Mouse (Mus musculus): ENCODE results near the gene Il13ra2. TPM values are rescaled to one million over a fixed set of nuclear protein-coding genes. Genes with fewer than 3 reads are reported as not detected.
"Not testable (repeated sequence)": the region's sequence is repeated elsewhere in the genome, so short reads cannot be mapped to it uniquely, and the experiment has no call there.

Gene Il13ra2
- polyA plus RNA-seq (2014; fragmentation: Nextera tagmentation; extraction: Ambion mirVana): not detected in 2 replicates

DNA sequence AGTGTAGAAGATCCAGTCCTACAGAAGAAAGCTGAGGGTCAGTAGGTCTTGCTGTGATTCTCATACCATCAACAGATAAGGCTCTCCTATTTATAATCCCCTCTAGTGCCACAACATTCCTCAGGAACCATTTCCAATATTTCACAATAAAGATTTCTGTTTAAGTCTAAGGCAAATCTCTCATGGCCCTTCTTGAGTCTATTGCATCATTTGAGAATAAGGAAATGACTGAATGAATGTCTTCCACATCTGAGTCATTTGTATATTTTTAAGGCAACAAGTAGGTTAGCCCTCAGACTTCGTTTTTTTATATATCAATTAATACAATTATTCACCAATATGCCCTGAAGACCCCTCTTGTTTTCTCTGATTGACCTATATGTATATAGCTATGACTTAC, at the start of gene Il13ra2:
Gene Il13ra2 (minus strand): TSS at position 64 of the 400 bp plus-strand sequence.
- no peak for ATAC-seq (ENCODE audit: insufficient number of reproducible peaks, low FRiP score, low TSS enrichment, low read depth)
- 41% methylated on average over 1 of the region's 1 CpGs for WGBS
- H3K4me2 ChIP-seq (ENCODE audit: low read depth, severe bottlenecking): no peak within 1 kb of the TSS
- H3K27me3 ChIP-seq (ENCODE audit: control insufficient read depth, insufficient read depth, low read length): no peaks in the 10 kb centered on the region
- H3K4me1 ChIP-seq (ENCODE audit: control insufficient read depth, insufficient read depth, low read length): no peaks in the 10 kb centered on the region
- H3K27ac ChIP-seq (replicated peaks; ENCODE audit: low read depth, low read length): no peak within 1 kb of the TSS
- no peak for DNase-seq (ENCODE audit: low spot score)
- H3K36me3 ChIP-seq (ENCODE audit: control insufficient read depth, insufficient read depth, low read length): no peaks in the 10 kb centered on the region
- no peak within 1 kb of the TSS for H3K9ac ChIP-seq (ENCODE audit: low read length)
- no peak within 1 kb of the TSS for H3K4me3 ChIP-seq (ENCODE audit: low read depth, low read length)
- H3K9me3 ChIP-seq (ENCODE audit: control insufficient read depth, low read length): no peaks in the 10 kb centered on the region

DNA sequence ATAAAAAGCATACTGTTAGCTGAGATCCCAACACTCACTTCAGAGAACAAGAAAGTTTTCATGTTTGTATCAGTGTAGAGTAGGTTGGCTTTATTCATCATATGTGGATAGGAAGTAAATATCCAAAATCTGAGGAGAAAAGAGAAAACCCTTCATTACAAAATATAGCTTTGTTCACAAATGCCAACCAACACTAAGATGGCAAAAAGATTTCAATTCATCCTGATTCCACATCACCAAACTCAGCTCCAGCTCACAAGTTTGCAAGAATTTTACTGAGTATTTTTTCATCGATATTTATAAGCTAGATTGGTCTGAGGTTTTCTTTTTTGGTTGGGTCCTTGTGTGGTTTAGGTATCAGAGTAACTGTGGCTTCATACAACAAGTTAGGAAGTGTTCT, 24.6 kb upstream of the Il13ra2 start, which contains the start of gene Vmn1r239-ps:
Gene Vmn1r239-ps (minus strand): TSS at position 101 of the 400 bp plus-strand sequence.
- not testable (repeated sequence) for H3K36me3 ChIP-seq (ENCODE audit: control insufficient read depth, insufficient read depth, low read length); ATAC-seq (ENCODE audit: insufficient number of reproducible peaks, low FRiP score, low TSS enrichment, low read depth); H3K9me3 ChIP-seq (ENCODE audit: control insufficient read depth, low read length); H3K4me2 ChIP-seq (ENCODE audit: low read depth, severe bottlenecking); DNase-seq (ENCODE audit: low spot score); H3K4me1 ChIP-seq (ENCODE audit: control insufficient read depth, insufficient read depth, low read length); H3K4me3 ChIP-seq (ENCODE audit: low read depth, low read length); H3K9ac ChIP-seq (ENCODE audit: low read length); H3K27me3 ChIP-seq (ENCODE audit: control insufficient read depth, insufficient read depth, low read length); H3K27ac ChIP-seq (replicated peaks; ENCODE audit: low read depth, low read length)
- 78% methylated on average over 1 of the region's 1 CpGs for WGBS

DNA sequence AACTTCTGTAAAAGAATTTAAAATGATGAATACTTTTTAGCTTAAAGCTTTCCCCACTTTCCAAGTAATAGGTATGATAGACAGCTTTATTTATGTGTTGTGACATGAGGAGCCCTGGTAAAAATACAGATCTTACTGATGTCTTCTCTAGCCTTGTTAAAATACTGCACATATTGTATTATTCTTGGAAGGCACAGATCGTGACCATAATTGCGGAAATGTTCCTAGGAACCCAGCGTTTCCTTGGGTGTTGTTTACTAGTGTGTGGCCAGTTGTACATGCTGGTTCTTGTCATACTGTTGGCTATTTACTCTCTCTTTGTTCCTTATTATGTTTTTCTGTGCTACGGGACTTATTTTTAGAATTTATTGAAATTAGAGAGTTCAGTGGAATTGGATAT, 14.4 kb upstream of the Il13ra2 start:
- Histone ChIP-seq H3K4me2 (ENCODE audit: low read depth, severe bottlenecking) (no peak overlapping the region), H3K36me3 (ENCODE audit: control insufficient read depth, insufficient read depth, low read length) (no peaks in the 10 kb centered on the region), H3K27me3 (ENCODE audit: control insufficient read depth, insufficient read depth, low read length) (no peaks in the 10 kb centered on the region), H3K4me1 (ENCODE audit: control insufficient read depth, insufficient read depth, low read length) (no peaks in the 10 kb centered on the region), H3K27ac (replicated peaks; ENCODE audit: low read depth, low read length) (no peak overlapping the region), H3K9me3 (ENCODE audit: control insufficient read depth, low read length) (no peaks in the 10 kb centered on the region), H3K4me3 (ENCODE audit: low read depth, low read length) (no peak overlapping the region), H3K9ac (ENCODE audit: low read length) (no peak overlapping the region)
- 87% methylated on average over 4 of the region's 4 CpGs for WGBS
- ATAC-seq (ENCODE audit: insufficient number of reproducible peaks, low FRiP score, low TSS enrichment, low read depth) (no peak), DNase-seq (ENCODE audit: low spot score) (no peak)

DNA sequence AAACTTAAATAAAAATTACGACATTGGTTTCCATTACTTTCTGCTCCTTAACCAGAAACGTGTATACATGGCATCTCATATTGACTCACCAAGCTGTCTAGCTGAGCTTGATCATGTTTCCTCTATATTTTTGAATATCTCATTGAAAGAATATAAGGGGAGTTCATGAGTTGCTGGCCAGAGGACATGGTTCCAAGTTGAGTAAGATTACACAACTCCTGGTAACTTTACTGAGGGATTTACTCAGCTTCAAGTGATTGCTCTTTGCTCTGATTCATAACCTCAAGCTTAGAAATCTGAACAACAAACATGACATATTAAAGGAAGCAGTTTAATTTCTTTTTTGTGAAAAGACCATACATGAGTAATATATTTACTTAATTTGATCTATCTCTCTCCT, 6.4 kb upstream of the Il13ra2 start:
- Histone ChIP-seq H3K27me3 (ENCODE audit: control insufficient read depth, insufficient read depth, low read length) (no peaks in the 10 kb centered on the region), H3K9me3 (ENCODE audit: control insufficient read depth, low read length) (no peaks in the 10 kb centered on the region), H3K9ac (ENCODE audit: low read length) (no peak overlapping the region), H3K36me3 (ENCODE audit: control insufficient read depth, insufficient read depth, low read length) (no peaks in the 10 kb centered on the region), H3K27ac (replicated peaks; ENCODE audit: low read depth, low read length) (no peak overlapping the region), H3K4me3 (ENCODE audit: low read depth, low read length) (no peak overlapping the region), H3K4me2 (ENCODE audit: low read depth, severe bottlenecking) (no peak overlapping the region), H3K4me1 (ENCODE audit: control insufficient read depth, insufficient read depth, low read length) (no peaks in the 10 kb centered on the region)
- 81% methylated on average over 2 of the region's 2 CpGs for WGBS
- DNase-seq (ENCODE audit: low spot score) (no peak), ATAC-seq (ENCODE audit: insufficient number of reproducible peaks, low FRiP score, low TSS enrichment, low read depth) (no peak)

DNA sequence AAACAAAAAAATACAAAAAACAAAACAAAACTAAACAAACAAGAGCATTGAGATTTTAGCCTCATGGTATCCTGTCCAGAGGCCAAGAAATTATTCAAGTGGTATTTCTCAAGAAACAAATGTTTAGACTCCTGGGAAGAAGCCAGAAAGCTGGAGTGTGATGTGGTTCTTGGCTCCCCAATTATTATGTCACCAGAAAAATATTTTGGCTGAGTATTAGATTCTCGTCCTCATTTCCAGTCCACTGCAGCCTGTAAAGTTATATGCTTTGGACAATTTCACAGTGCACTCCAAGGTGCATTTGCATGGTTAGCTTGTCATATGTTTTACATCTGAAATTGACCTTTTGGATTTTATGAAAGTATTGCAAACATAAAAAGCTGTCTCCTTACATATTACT, 761 bp upstream of the Il13ra2 start:
- Histone ChIP-seq H3K27me3 (ENCODE audit: control insufficient read depth, insufficient read depth, low read length) (no peaks in the 10 kb centered on the region), H3K9me3 (ENCODE audit: control insufficient read depth, low read length) (no peaks in the 10 kb centered on the region), H3K4me3 (ENCODE audit: low read depth, low read length) (no peak overlapping the region), H3K4me1 (ENCODE audit: control insufficient read depth, insufficient read depth, low read length) (no peaks in the 10 kb centered on the region), H3K4me2 (ENCODE audit: low read depth, severe bottlenecking) (no peak overlapping the region), H3K9ac (ENCODE audit: low read length) (no peak overlapping the region), H3K27ac (replicated peaks; ENCODE audit: low read depth, low read length) (no peak overlapping the region), H3K36me3 (ENCODE audit: control insufficient read depth, insufficient read depth, low read length) (no peaks in the 10 kb centered on the region)
- no peak for DNase-seq (ENCODE audit: low spot score)
- 70% methylated on average over 1 of the region's 1 CpGs for WGBS
- ATAC-seq (ENCODE audit: insufficient number of reproducible peaks, low FRiP score, low TSS enrichment, low read depth): no peak

DNA sequence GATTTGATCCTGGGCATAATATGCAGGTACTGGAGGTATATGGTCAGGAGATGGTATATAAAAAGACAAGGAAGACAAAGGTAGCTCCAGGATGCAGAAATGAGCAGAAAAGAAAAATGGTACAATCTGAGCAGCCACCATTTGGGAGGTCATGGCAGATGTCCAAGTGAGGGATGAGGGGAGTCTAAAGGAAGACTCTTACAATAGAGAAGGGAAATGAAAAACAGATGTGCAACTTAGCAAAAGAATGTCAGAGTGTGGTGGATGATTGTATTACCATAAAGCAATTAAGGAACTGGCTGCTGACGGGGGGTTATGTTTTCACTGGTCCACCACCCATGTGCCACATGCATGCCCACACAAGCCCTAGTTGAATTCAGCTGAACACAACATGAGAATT, 35.5 kb downstream of the Il13ra2 start:
- Histone ChIP-seq H3K9ac (ENCODE audit: low read length) (no peak overlapping the region), H3K36me3 (ENCODE audit: control insufficient read depth, insufficient read depth, low read length) (no peaks in the 10 kb centered on the region), H3K4me3 (ENCODE audit: low read depth, low read length) (no peak overlapping the region), H3K4me1 (ENCODE audit: control insufficient read depth, insufficient read depth, low read length) (no peaks in the 10 kb centered on the region), H3K9me3 (ENCODE audit: control insufficient read depth, low read length) (no peaks in the 10 kb centered on the region), H3K4me2 (ENCODE audit: low read depth, severe bottlenecking) (no peak overlapping the region), H3K27ac (replicated peaks; ENCODE audit: low read depth, low read length) (no peak overlapping the region), H3K27me3 (ENCODE audit: control insufficient read depth, insufficient read depth, low read length) (no peaks in the 10 kb centered on the region)
- WGBS: 28% methylated on average over 1 of the region's 1 CpGs
- DNase-seq (ENCODE audit: low spot score): no peak
- ATAC-seq (ENCODE audit: insufficient number of reproducible peaks, low FRiP score, low TSS enrichment, low read depth): no peak

DNA sequence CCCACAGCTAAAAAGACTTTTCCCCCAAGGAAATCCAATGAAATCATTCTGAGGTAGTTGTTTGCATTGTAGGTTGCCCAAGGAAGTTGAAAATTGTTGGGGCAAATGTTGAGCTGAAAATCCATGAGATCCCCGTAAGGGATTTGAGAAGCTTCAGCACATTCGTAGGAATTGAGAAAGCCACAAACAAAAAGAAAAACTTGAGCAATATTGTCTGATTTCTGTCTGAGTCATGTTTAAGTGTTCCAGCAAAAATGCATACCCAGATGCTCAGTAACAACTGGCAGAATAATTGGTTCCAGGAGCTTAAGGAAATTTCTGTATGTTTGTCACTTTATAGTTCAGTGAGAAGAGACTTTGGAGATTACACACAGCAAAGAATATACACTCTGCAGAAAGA, 79.8 kb downstream of the Il13ra2 start:
- no peak for ATAC-seq (ENCODE audit: insufficient number of reproducible peaks, low FRiP score, low TSS enrichment, low read depth)
- 81% methylated on average over 2 of the region's 2 CpGs for WGBS
- Histone ChIP-seq H3K9ac (ENCODE audit: low read length) (no peak overlapping the region), H3K4me2 (ENCODE audit: low read depth, severe bottlenecking) (no peak overlapping the region), H3K4me1 (ENCODE audit: control insufficient read depth, insufficient read depth, low read length) (no peaks in the 10 kb centered on the region), H3K27me3 (ENCODE audit: control insufficient read depth, insufficient read depth, low read length) (no peaks in the 10 kb centered on the region), H3K27ac (replicated peaks; ENCODE audit: low read depth, low read length) (no peak overlapping the region), H3K4me3 (ENCODE audit: low read depth, low read length) (no peak overlapping the region), H3K9me3 (ENCODE audit: control insufficient read depth, low read length) (no peaks in the 10 kb centered on the region), H3K36me3 (ENCODE audit: control insufficient read depth, insufficient read depth, low read length) (no peaks in the 10 kb centered on the region)
- no peak for DNase-seq (ENCODE audit: low spot score)

Other genes starting within 250 kb of the Il13ra2 start
- gene Vmn1r239-ps, start 24.5 kb upstream of the Il13ra2 start, polyA plus RNA-seq (2014; fragmentation: Nextera tagmentation; extraction: Ambion mirVana): not detected in 2 replicates
- gene Lrch2, start 124.9 kb upstream of the Il13ra2 start, polyA plus RNA-seq (2014; fragmentation: Nextera tagmentation; extraction: Ambion mirVana): 9.7 and 9.8 TPM in 2 replicates

Measured in limb, embryonic 11.5 days (tissue).